Mouse (Mus musculus): ENCODE data around the gene Mstn. TPM values are rescaled to one million over a fixed set of nuclear protein-coding genes. Genes with fewer than 3 reads are reported as not detected.

Mstn gene
- polyA plus RNA-seq (2017; shearing (Covaris generic)), result not detected

GRCm38 (mm10) chr1:53061340-53061739, at the start of gene Mstn:
Gene Mstn, plus strand, starts transcription at chr1:53061640.

GRCm38 (mm10) chr1:53020079-53020478, 41.4 kb upstream of the Mstn start, which contains the start of gene 1700019D03Rik:
Gene 1700019D03Rik, minus strand, starts transcription at chr1:53020179.

Other genes starting within 250 kb of the Mstn start
- 100 to 1,000 TPM; 115 to 129 TPM for gene Inpp1, start 244.0 kb upstream of the Mstn start, polyA plus RNA-seq (2017; shearing (Covaris generic))
- gene Hibch, start 216.7 kb upstream of the Mstn start, polyA plus RNA-seq (2017; shearing (Covaris generic)), result 10 to 100 TPM; 21.7 to 25.1 TPM
- gene 1700019D03Rik, start 41.5 kb upstream of the Mstn start, polyA plus RNA-seq (2017; shearing (Covaris generic)), result 10 to 100 TPM in 1 of 2 experiments, 1 to 10 TPM in 1; 1.6 to 24.1 TPM
- gene 1700019A02Rik, start 126.0 kb downstream of the Mstn start, polyA plus RNA-seq (2017; shearing (Covaris generic)), result not detected
- gene Pms1, start 235.4 kb downstream of the Mstn start, polyA plus RNA-seq (2017; shearing (Covaris generic)), result 10 to 100 TPM; 13.7 to 26.6 TPM
- 10 to 100 TPM; 64.7 to 76.4 TPM for gene Ormdl1, start 235.5 kb downstream of the Mstn start, polyA plus RNA-seq (2017; shearing (Covaris generic))
- gene Gm28778, start 235.5 kb downstream of the Mstn start, polyA plus RNA-seq (2017; shearing (Covaris generic)), result 1 to 10 TPM in 1 of 2 experiments, not detected in 1; 1.1 TPM

Data from activated CD4-positive, CD25-positive, alpha-beta regulatory T cell (primary cell).